Mouse (Mus musculus): ENCODE measurements at regions not wholly inside any gene's neighbourhood (a gene's known extent, or its start where the extent isn't known, plus 50 kb on each side); places are given as distances from the start of the nearest gene placed in this dataset.

DNA sequence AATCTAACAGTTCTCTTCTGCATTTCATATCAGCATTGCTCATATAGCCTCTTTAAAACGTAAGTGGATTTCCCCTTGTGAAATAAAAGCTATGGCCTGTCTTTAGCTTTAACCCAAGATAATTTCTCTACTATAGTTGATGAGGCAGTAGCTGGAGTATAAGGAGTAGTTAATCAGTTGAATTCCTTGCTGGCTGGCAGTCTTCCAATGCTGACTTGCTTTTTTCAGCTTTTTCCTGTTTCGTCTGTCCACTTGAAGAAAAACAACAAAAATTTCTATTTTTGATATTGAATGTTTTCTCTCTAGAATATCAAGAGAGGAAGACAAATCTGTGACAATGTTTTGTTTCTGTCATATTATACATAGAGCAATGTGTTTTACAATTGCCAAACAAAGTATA is 932.4 kb upstream of the Fam98a start:
- Histone ChIP-seq H3K9ac (no peak overlapping the region), H3K4me2 (no peak overlapping the region), H3K4me1 (no peaks in the 10 kb centered on the region), H3K36me3 (no peaks in the 10 kb centered on the region), H3K9me3 (no peaks in the 10 kb centered on the region), H3K27ac (no peak overlapping the region), H3K27me3 (no peaks in the 10 kb centered on the region), H3K4me3 (no peak overlapping the region)
- ATAC-seq (ENCODE audit: borderline replicate concordance, extremely low read depth, low FRiP score, low TSS enrichment), result no peak
- 29% methylated on average over 2 of the region's 2 CpGs for WGBS

DNA sequence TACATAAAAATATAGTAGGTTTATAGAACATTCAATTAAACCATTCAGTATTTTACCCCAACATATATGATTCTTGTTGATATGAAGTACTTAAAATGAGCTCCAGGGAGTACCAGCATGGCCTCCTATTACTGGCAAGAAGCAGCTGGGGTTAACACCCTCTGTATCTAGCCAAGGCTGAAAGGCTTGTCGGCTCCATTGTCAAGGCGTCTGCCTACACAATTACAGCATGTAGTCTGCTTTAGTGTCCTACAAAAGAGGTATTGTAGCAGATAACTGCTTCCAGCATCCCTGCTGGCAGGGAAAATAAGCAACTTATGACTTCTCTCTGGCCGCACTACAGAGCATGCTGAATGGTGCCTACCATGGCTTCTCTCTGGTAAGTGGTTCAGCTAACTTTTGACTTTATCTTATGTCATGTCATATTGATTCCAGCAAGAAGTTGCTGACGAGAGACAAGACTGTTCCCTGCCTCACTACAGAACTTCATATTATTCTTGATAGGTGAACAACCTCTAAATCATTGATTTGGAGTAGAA is 899.6 kb upstream of the Fam98a start:
- Histone ChIP-seq H3K27ac (no peak overlapping the region), H3K4me1 (no peaks in the 10 kb centered on the region), H3K27me3 (no peaks in the 10 kb centered on the region), H3K36me3 (no peaks in the 10 kb centered on the region), H3K4me3 (no peak overlapping the region), H3K9ac (no peak overlapping the region), H3K9me3 (no peaks in the 10 kb centered on the region), H3K4me2 (no peak overlapping the region)
- 76% methylated on average over 4 of the region's 4 CpGs for WGBS
- ATAC-seq (ENCODE audit: borderline replicate concordance, extremely low read depth, low FRiP score, low TSS enrichment), result no peak

Data from lung, embryonic 15.5 days (tissue).